Mouse (Mus musculus) MEL (cell line): ENCODE results near the gene Clic4. TPM values are rescaled to one million over a fixed set of nuclear protein-coding genes. Genes with fewer than 3 reads are reported as not detected.

Experiments
- DNase-seq: peaks from one replicate; pipeline ENCODE4 v3.0.0; 2011; ENCODE audit warnings: low read depth, low spot score
- H3K27ac ChIP-seq: 2 replicates; pipeline ENCODE4 v1.5.1; 2012; ENCODE audit warnings: low read depth, mild to moderate bottlenecking, control low read depth, low read length, moderate library complexity; ENCODE audit not compliant: control insufficient read depth
- H3K27me3 ChIP-seq, 2 experiments: fragments of 150-350 bp in 1 of 2; sonication (generic) in 1 of 2; 2 replicates each; pipeline ENCODE4 v1.6.1; 2012; ENCODE audit warnings: low read length in 2 of 2, mild to moderate bottlenecking in 2 of 2, improper control_type of control experiment in 1 of 2, moderate library complexity in 1 of 2; ENCODE audit not compliant: insufficient read depth in 2 of 2, control insufficient read depth in 1 of 2
- H3K36me3 ChIP-seq, 2 experiments: 2 replicates each; pipeline ENCODE4 v1.6.1; 2012 to 2014; ENCODE audit warnings: low read length in 2 of 2, improper control_type of control experiment in 1 of 2, inconsistent platforms in 1 of 2, mild to moderate bottlenecking in 1 of 2; ENCODE audit not compliant: insufficient read depth in 2 of 2, control insufficient read depth in 1 of 2
- H3K4me1 ChIP-seq, 2 experiments: fragments of 150-350 bp in 1 of 2; sonication (generic) in 1 of 2; 2 replicates each; pipeline ENCODE4 v1.6.1; 2012; ENCODE audit warnings: low read length in 2 of 2, improper control_type of control experiment in 1 of 2, mild to moderate bottlenecking in 1 of 2; ENCODE audit not compliant: insufficient read depth in 2 of 2, control insufficient read depth in 1 of 2
- H3K4me3 ChIP-seq, 2 experiments: fragments of 150-350 bp in 1 of 2; sonication (generic) in 1 of 2; 2 replicates each; pipeline ENCODE4 v1.5.1; 2012; ENCODE audit warnings: low read depth in 2 of 2, low read length in 2 of 2, mild to moderate bottlenecking in 2 of 2, moderate library complexity in 2 of 2, control low read depth in 1 of 2, improper control_type of control experiment in 1 of 2; ENCODE audit not compliant: control insufficient read depth in 1 of 2, insufficient read depth in 1 of 2
- H3K79me2 ChIP-seq: 2 replicates; pipeline ENCODE4 v1.6.1; 2012; ENCODE audit warnings: mild to moderate bottlenecking, low read length, moderate library complexity; ENCODE audit not compliant: control insufficient read depth, poor library complexity, insufficient read depth
- H3K9ac ChIP-seq: 2 replicates; pipeline ENCODE4 v1.6.1; 2012; ENCODE audit warnings: low read depth, mild to moderate bottlenecking, control low read depth, low read length, moderate library complexity; ENCODE audit not compliant: control insufficient read depth, poor library complexity, severe bottlenecking
- H3K9me3 ChIP-seq: fragments of 150-350 bp; sonication (generic); replicated peaks from 2 replicates; pipeline ENCODE4 v1.6.1; 2012; ENCODE audit warnings: mild to moderate bottlenecking, low read length, improper control_type of control experiment, moderate library complexity; ENCODE audit not compliant: insufficient read depth
- BHLHE40 ChIP-seq: IDR thresholded peaks from 2 replicates; pipeline ENCODE4 v1.6.1; 2012; ENCODE audit warnings: low read depth, mild to moderate bottlenecking, inconsistent platforms, low read length, improper control_type of control experiment, borderline replicate concordance
- CHD1 ChIP-seq: IDR thresholded peaks from 2 replicates; pipeline ENCODE4 v1.6.1; 2012; ENCODE audit warnings: low read depth, mild to moderate bottlenecking, inconsistent platforms, low read length, improper control_type of control experiment
- CTCF ChIP-seq, 3 experiments: IDR thresholded peaks in 2 of 3; conservative IDR thresholded peaks in 1 of 3; 2 replicates each; pipeline ENCODE4 v1.5.1; 2011 to 2012; ENCODE audit warnings: low read length in 3 of 3, low read depth in 2 of 3, mild to moderate bottlenecking in 2 of 3, improper control_type of control experiment in 1 of 3, inconsistent platforms in 1 of 3, mixed read lengths in 1 of 3, moderate library complexity in 1 of 3; ENCODE audit not compliant: control insufficient read depth in 1 of 3, insufficient read depth in 1 of 3, poor library complexity in 1 of 3, severe bottlenecking in 1 of 3
- E2F4 ChIP-seq: IDR thresholded peaks from 2 replicates; pipeline ENCODE4 v1.6.1; 2011; ENCODE audit warnings: low read depth, low read length, improper control_type of control experiment, borderline replicate concordance
- EP300 ChIP-seq, 2 experiments: IDR thresholded peaks; 2 replicates each; pipeline ENCODE4 v1.6.1; 2011; ENCODE audit warnings: improper control_type of control experiment in 2 of 2, low read length in 2 of 2, low read depth in 1 of 2, mild to moderate bottlenecking in 1 of 2
- ETS1 ChIP-seq: IDR thresholded peaks from 2 replicates; pipeline ENCODE4 v1.6.1; 2012; ENCODE audit warnings: low read depth, mild to moderate bottlenecking, inconsistent platforms, low read length, improper control_type of control experiment, moderate library complexity
- GABPA ChIP-seq: IDR thresholded peaks from 2 replicates; pipeline ENCODE4 v1.6.1; 2012; ENCODE audit warnings: low read depth, mild to moderate bottlenecking, inconsistent platforms, low read length, improper control_type of control experiment, moderate library complexity
- GATA1 ChIP-seq: IDR thresholded peaks from 2 replicates; pipeline ENCODE4 v1.6.1; 2011; ENCODE audit warnings: low read depth, low read length, improper control_type of control experiment
- MAFK ChIP-seq: IDR thresholded peaks from 2 replicates; pipeline ENCODE4 v1.6.1; 2011; ENCODE audit warnings: low read depth, mild to moderate bottlenecking, low read length, improper control_type of control experiment, borderline replicate concordance
- MAZ ChIP-seq: IDR thresholded peaks from 2 replicates; pipeline ENCODE4 v1.6.1; 2012; ENCODE audit warnings: low read depth, mild to moderate bottlenecking, inconsistent platforms, low read length, improper control_type of control experiment
- MEF2A ChIP-seq: IDR thresholded peaks from 2 replicates; pipeline ENCODE4 v1.6.1; 2014; ENCODE audit warnings: low read depth, mild to moderate bottlenecking, inconsistent platforms, low read length, improper control_type of control experiment; ENCODE audit not compliant: poor library complexity, insufficient replicate concordance, severe bottlenecking; ENCODE audit errors: extremely low read depth
- MXI1 ChIP-seq: IDR thresholded peaks from 2 replicates; pipeline ENCODE4 v1.6.1; 2011; ENCODE audit warnings: mild to moderate bottlenecking, low read depth, low read length, improper control_type of control experiment
- MYB ChIP-seq: IDR thresholded peaks from 2 replicates; pipeline ENCODE4 v1.6.1; 2011; ENCODE audit warnings: mild to moderate bottlenecking, low read depth, low read length, improper control_type of control experiment
- MYC ChIP-seq: IDR thresholded peaks from 2 replicates; pipeline ENCODE4 v1.6.1; 2011; ENCODE audit warnings: low read depth, mild to moderate bottlenecking, low read length, improper control_type of control experiment, moderate library complexity
- NELFE ChIP-seq: IDR thresholded peaks from 2 replicates; pipeline ENCODE4 v1.6.1; 2011; ENCODE audit warnings: low read depth, low read length, improper control_type of control experiment
- NRF1 ChIP-seq: IDR thresholded peaks from 2 replicates; pipeline ENCODE4 v1.6.1; 2014; ENCODE audit warnings: low read depth, mild to moderate bottlenecking, inconsistent platforms, low read length, improper control_type of control experiment, moderate library complexity; ENCODE audit not compliant: poor library complexity, insufficient read depth, severe bottlenecking
- RAD21 ChIP-seq: IDR thresholded peaks from 2 replicates; pipeline ENCODE4 v1.6.1; 2011; ENCODE audit warnings: mild to moderate bottlenecking, low read depth, low read length, improper control_type of control experiment
- RCOR1 ChIP-seq: IDR thresholded peaks from 2 replicates; pipeline ENCODE4 v1.6.1; 2012; ENCODE audit warnings: low read depth, mild to moderate bottlenecking, inconsistent platforms, low read length, improper control_type of control experiment
- SIN3A ChIP-seq: IDR thresholded peaks from 2 replicates; pipeline ENCODE4 v1.6.1; 2012; ENCODE audit warnings: low read length, improper control_type of control experiment, inconsistent platforms
- SMC3 ChIP-seq: IDR thresholded peaks from 2 replicates; pipeline ENCODE4 v1.6.1; 2011; ENCODE audit warnings: low read depth, low read length, improper control_type of control experiment
- TAL1 ChIP-seq: IDR thresholded peaks from 2 replicates; pipeline ENCODE4 v1.6.1; 2012; ENCODE audit warnings: mild to moderate bottlenecking, inconsistent platforms, low read length, moderate library complexity, mixed read lengths
- TCF12 ChIP-seq: IDR thresholded peaks from 2 replicates; pipeline ENCODE4 v1.6.1; 2014; ENCODE audit warnings: low read depth, mild to moderate bottlenecking, inconsistent platforms, low read length, improper control_type of control experiment, moderate library complexity
- USF1 ChIP-seq: IDR thresholded peaks from 2 replicates; pipeline ENCODE4 v1.6.1; 2014; ENCODE audit warnings: low read depth, mild to moderate bottlenecking, inconsistent platforms, low read length, improper control_type of control experiment, moderate library complexity
- USF2 ChIP-seq, 2 experiments: IDR thresholded peaks; 2 replicates each; pipeline ENCODE4 v1.6.1; 2011 to 2012; ENCODE audit warnings: improper control_type of control experiment in 2 of 2, low read length in 2 of 2, borderline replicate concordance in 1 of 2, inconsistent platforms in 1 of 2, low read depth in 1 of 2, mild to moderate bottlenecking in 1 of 2; ENCODE audit not compliant: insufficient read depth in 1 of 2
- ZKSCAN1 ChIP-seq: IDR thresholded peaks from 2 replicates; pipeline ENCODE4 v1.6.1; 2012; ENCODE audit warnings: low read depth, mild to moderate bottlenecking, inconsistent platforms, low read length, improper control_type of control experiment, moderate library complexity
- ZMIZ1 ChIP-seq: IDR thresholded peaks from 2 replicates; pipeline ENCODE4 v1.6.1; 2012; ENCODE audit warnings: low read depth, mild to moderate bottlenecking, inconsistent platforms, low read length, improper control_type of control experiment, moderate library complexity
- ZNF384 ChIP-seq: IDR thresholded peaks from 2 replicates; pipeline ENCODE4 v1.6.1; 2012; ENCODE audit warnings: low read depth, mild to moderate bottlenecking, inconsistent platforms, low read length, improper control_type of control experiment
- polyA plus RNA-seq, 2 experiments: library from polyadenylated mRNA; stranded (reverse) in 1 of 2; unstranded in 1 of 2; fragments of >175 nt in 1 of 2; fragments of >200 nt in 1 of 2; gene quantifications; 2 replicates each; pipeline versions ENCODE4 v1.2.1 to v1.2.4; 2012; ENCODE audit warnings: low replicate concordance in 2 of 2, low read depth in 1 of 2; ENCODE audit not compliant: insufficient read length in 2 of 2, insufficient read depth in 1 of 2, missing spikeins in 1 of 2
- total RNA-seq: library from RNA; depleted of rRNA; stranded (reverse); fragments of 300-350 nt; gene quantifications from 2 replicates; pipeline ENCODE4 v1.2.3, GENCODE M21; 2012

The Clic4 gene
- total and polyA plus RNA-seq, 3 experiments: 32.9 to 274 (median 83.8) TPM

DNA sequence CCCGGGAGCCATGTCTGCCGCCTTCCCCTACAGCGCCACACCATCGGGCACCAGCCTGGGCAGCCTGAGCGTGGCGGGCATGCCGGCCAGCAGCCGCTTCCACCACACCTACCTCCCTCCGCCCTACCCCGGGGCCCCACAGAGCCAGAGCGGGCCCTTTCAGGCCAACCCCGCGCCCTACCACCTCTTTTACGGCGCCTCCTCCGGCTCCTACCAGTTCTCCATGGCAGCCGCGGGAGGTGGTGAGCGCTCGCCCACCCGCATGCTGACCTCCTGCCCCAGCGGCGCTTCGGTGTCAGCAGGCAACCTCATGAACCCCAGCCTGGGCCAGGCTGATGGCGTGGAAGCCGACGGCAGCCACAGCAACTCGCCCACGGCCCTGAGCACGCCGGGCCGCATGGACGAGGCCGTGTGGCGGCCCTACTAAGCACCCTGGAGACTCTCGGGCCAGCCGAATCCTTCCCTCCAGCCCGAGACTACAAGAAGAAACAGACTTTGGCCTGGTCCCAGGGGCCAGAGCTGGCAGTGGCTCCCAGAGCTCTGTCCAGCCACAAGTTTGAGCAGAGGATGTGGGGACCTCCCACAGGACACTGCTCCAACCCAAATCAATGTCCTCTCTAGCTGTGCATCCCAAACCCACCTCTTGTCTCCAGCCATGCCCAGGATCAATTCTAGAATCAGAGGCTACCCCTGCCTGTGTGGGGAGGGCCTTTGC lies 97.1 kb downstream of the Clic4 start:
- Histone ChIP-seq H3K27me3 (no peaks in the 10 kb centered on the region), H3K9me3 (no peaks in the 10 kb centered on the region), H3K9ac (no peak overlapping the region), H3K79me2 (no peaks in the 10 kb centered on the region), H3K4me3 (no peak overlapping the region), H3K36me3 (peaks cover 0 to 13% of the 10 kb centered on the region in 2 experiments; a peak in 2 of 4 replicates), H3K27ac (no peak overlapping the region), H3K4me1 (peaks cover 4 to 21% of the 10 kb centered on the region in 2 experiments)
- no peak for TF ChIP-seq GABPA
- TF ChIP-seq MYB: no peak
- no peak for TF ChIP-seq CHD1
- no peak for TF ChIP-seq NELFE
- TF ChIP-seq ZNF384: no peak
- TF ChIP-seq RAD21: no peak
- no peak for TF ChIP-seq MYC
- no peak for TF ChIP-seq USF1
- no peak for TF ChIP-seq ZMIZ1
- DNase-seq: no peak

- H3K36me3 ChIP-seq: peaks cover 0 to 24% of the 10 kb centered on the region in 2 experiments; a peak in 3 of 4 replicates
- peaks cover 13 to 38% of the 10 kb centered on the region in 2 experiments for H3K4me1 ChIP-seq
- H3K9me3 ChIP-seq: no peaks in the 10 kb centered on the region
- peak overlapping the region; percentile 48 for H3K27ac ChIP-seq
- H3K9ac ChIP-seq: 0 out of 2 replicates have a peak overlapping the region, but pooled peaks have one; percentile 4
- H3K27me3 ChIP-seq: no peaks in the 10 kb centered on the region
- H3K4me3 ChIP-seq: no peak overlapping the region
- peaks cover 2% of the 10 kb centered on the region; the same call in 1 of the 2 replicates for H3K79me2 ChIP-seq
- peak; percentile 75 for DNase-seq
- peak; percentile 68 for TF ChIP-seq TAL1
- peak; percentile 78 to 88 for TF ChIP-seq EP300 (IDR thresholded peaks at IDR 0.05; ENCODE audit: low read depth in 1 of 2, low read length in 2 of 2)
- peak; percentile 77 for TF ChIP-seq SIN3A
- no peak for TF ChIP-seq CTCF (IDR thresholded peaks at IDR 0.05 in 2 of 3, conservative IDR thresholded peaks at IDR 0.05 in 1 of 3; ENCODE audit: control insufficient read depth in 1 of 3, insufficient read depth in 1 of 3, low read depth in 2 of 3, low read length in 3 of 3, poor library complexity in 1 of 3, severe bottlenecking in 1 of 3)
- TF ChIP-seq MAZ: peak; percentile 54; the same call in 1 of the 2 replicates
- 0 out of 2 replicates have a peak, but pooled peaks have one; percentile 14 for TF ChIP-seq SMC3
- 0 out of 2 replicates have a peak, but pooled peaks have one; percentile 24 for TF ChIP-seq USF1
- TF ChIP-seq ZKSCAN1: peak; percentile 61; the same call in 1 of the 2 replicates
- peak; percentile 80 for TF ChIP-seq ETS1
- 0 out of 2 replicates have a peak, but pooled peaks have one; percentile 21 for TF ChIP-seq BHLHE40
- peak; percentile 80 for TF ChIP-seq TCF12
- TF ChIP-seq MYC: no peak
- TF ChIP-seq MEF2A: no peak
- TF ChIP-seq NRF1: no peak
- no peak for TF ChIP-seq E2F4
- TF ChIP-seq MAFK: no peak
- no peak for TF ChIP-seq NELFE
- no peak for TF ChIP-seq ZMIZ1
- no peak for TF ChIP-seq USF2 (IDR thresholded peaks at IDR 0.05; ENCODE audit: borderline replicate concordance in 1 of 2, insufficient read depth in 1 of 2, low read depth in 1 of 2, low read length in 2 of 2)
- no peak for TF ChIP-seq RAD21
- TF ChIP-seq GATA1: peak; percentile 84
- TF ChIP-seq RCOR1: peak; percentile 65; the same call in 1 of the 2 replicates
- no peak for TF ChIP-seq GABPA
- 0 out of 2 replicates have a peak, but pooled peaks have one; percentile 29 for TF ChIP-seq MXI1
Observed at GRCm38 (mm10) chr4:135171304-135171875, 101.2 kb downstream of the Clic4 start.
